ENCODE assay signal across 12 mouse cellular contexts in the genomic region with DNA sequence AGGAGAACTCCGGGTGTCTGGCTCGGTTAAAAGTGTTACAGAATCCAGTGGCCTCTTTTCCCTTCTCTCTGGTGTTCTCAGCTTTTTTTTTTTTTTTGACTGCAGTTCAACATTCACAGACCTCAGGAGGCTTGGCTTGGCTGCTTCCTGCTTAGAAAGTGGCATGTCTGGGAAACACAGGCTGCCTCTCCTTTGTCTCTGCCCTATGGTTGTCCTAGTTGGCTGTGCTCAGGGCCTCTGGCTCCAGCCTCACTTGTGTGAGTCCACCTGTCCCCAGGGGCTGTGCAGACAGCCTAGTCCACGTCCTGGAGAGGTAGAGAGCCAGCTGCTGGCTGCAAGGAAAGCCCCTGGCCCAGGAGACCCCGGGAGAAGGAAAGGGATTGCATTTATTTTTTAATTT.
DNase-seq lines count a peak whose midpoint lies in the region; ATAC-seq and TF ChIP-seq lines count a peak whose summit lies in the region.
"Had no signal": no experiment of that assay in that cellular context is flagged by ENCODE, and none has a peak within 500 bp of the region (broad histone marks: within the 10 kb centered on the region; RNA-seq: fewer than 3 reads in every experiment).

No protein-coding gene starts in this region.

- 0 out of 2 replicates have a peak overlapping the region, but pooled peaks have one; percentile 49 for H3K27ac ChIP-seq in hindbrain, embryonic 13.5 days
- H3K27ac ChIP-seq in hindbrain, embryonic 10.5 days: no peak overlapping the region
- peak overlapping the region; percentile 43 for H3K27ac ChIP-seq in midbrain, embryonic 16.5 days (ENCODE audit: low read length)
- no peak overlapping the region for H3K27ac ChIP-seq in midbrain, embryonic 10.5 days (replicated peaks)
- H3K27ac ChIP-seq in heart, embryonic 10.5 days: no peak overlapping the region

- DNase-seq in hindbrain, embryonic 10.5 days (ENCODE audit: low spot score): no peak
- DNase-seq in midbrain, embryonic 10.5 days (ENCODE audit: low spot score): no peak
- DNase-seq in brain, embryonic 14.5 days (ENCODE audit: low read depth): peak; percentile 51
- DNase-seq in gastrocnemius, postnatal 10 days: peak; percentile 7
- no peak for DNase-seq in embryo, embryonic 10 days (ENCODE audit: low spot score)
- DNase-seq in heart, embryonic 10.5 days (ENCODE audit: low spot score): no peak
- DNase-seq: lung, adult 18-20 months; right cerebral cortex, postnatal 14 days; thymus, adult 18-20 months had no signal

- H3K4me1 ChIP-seq in hindbrain, embryonic 13.5 days (replicated peaks): peaks cover 14% of the 10 kb centered on the region
- H3K4me1 ChIP-seq in hindbrain, embryonic 10.5 days (replicated peaks): no peaks in the 10 kb centered on the region
- H3K4me1 ChIP-seq in midbrain, embryonic 16.5 days (ENCODE audit: control insufficient read depth, insufficient read depth, low read length): peaks cover 4% of the 10 kb centered on the region
- no peaks in the 10 kb centered on the region for H3K4me1 ChIP-seq in midbrain, embryonic 10.5 days
- no peaks in the 10 kb centered on the region for H3K4me1 ChIP-seq in heart, embryonic 10.5 days

- no peaks in the 10 kb centered on the region for H3K9me3 ChIP-seq in hindbrain, embryonic 13.5 days
- H3K9me3 ChIP-seq in hindbrain, embryonic 10.5 days: no peaks in the 10 kb centered on the region
- H3K9me3 ChIP-seq in midbrain, embryonic 16.5 days (replicated peaks; ENCODE audit: control insufficient read depth, low read length, poor library complexity, severe bottlenecking): no peaks in the 10 kb centered on the region
- no peaks in the 10 kb centered on the region for H3K9me3 ChIP-seq in midbrain, embryonic 10.5 days (replicated peaks)
- H3K9me3 ChIP-seq in heart, embryonic 10.5 days: no peaks in the 10 kb centered on the region

- TF ChIP-seq CTCF in brain, embryonic 14.5 days (IDR thresholded peaks at IDR 0.05; ENCODE audit: borderline replicate concordance, extremely low read depth, insufficient read depth, insufficient read length): no peak

- 66% methylated on average over 4 of the region's 4 CpGs for WGBS in hindbrain, embryonic 13.5 days
- 70% methylated on average over 4 of the region's 4 CpGs for WGBS in hindbrain, embryonic 10.5 days
- 61% methylated on average over 4 of the region's 4 CpGs for WGBS in midbrain, embryonic 16.5 days
- 75% methylated on average over 4 of the region's 4 CpGs for WGBS in midbrain, embryonic 10.5 days
- WGBS in heart, embryonic 10.5 days: 69% methylated on average over 4 of the region's 4 CpGs

- H3K4me3 ChIP-seq in hindbrain, embryonic 13.5 days: no peak overlapping the region
- H3K4me3 ChIP-seq in hindbrain, embryonic 10.5 days: no peak overlapping the region
- no peak overlapping the region for H3K4me3 ChIP-seq in midbrain, embryonic 16.5 days (ENCODE audit: low read depth, low read length)
- no peak overlapping the region for H3K4me3 ChIP-seq in midbrain, embryonic 10.5 days
- no peak overlapping the region for H3K4me3 ChIP-seq in heart, embryonic 10.5 days

- no peak for ATAC-seq in hindbrain, embryonic 13.5 days (ENCODE audit: low FRiP score)
- ATAC-seq in midbrain, embryonic 16.5 days: peak; percentile 62; the same call in 1 of the 2 replicates
- ATAC-seq: intestine, postnatal 0 days had no signal

- H3K9ac ChIP-seq in hindbrain, embryonic 13.5 days: no peak overlapping the region
- H3K9ac ChIP-seq in midbrain, embryonic 16.5 days (ENCODE audit: low read depth, low read length): no peak overlapping the region

- H3K27me3 ChIP-seq in hindbrain, embryonic 13.5 days: no peaks in the 10 kb centered on the region
- H3K27me3 ChIP-seq in hindbrain, embryonic 10.5 days (ENCODE audit: insufficient read depth, poor library complexity, severe bottlenecking): no peaks in the 10 kb centered on the region
- H3K27me3 ChIP-seq in midbrain, embryonic 16.5 days (ENCODE audit: control insufficient read depth, insufficient read depth, low read depth, low read length): no peaks in the 10 kb centered on the region
- H3K27me3 ChIP-seq in midbrain, embryonic 10.5 days (ENCODE audit: low read depth, poor library complexity, severe bottlenecking): no peaks in the 10 kb centered on the region
- no peaks in the 10 kb centered on the region for H3K27me3 ChIP-seq in heart, embryonic 10.5 days (ENCODE audit: insufficient read depth, poor library complexity, severe bottlenecking)

- no peaks in the 10 kb centered on the region for H3K36me3 ChIP-seq in hindbrain, embryonic 13.5 days
- H3K36me3 ChIP-seq in hindbrain, embryonic 10.5 days: no peaks in the 10 kb centered on the region
- no peaks in the 10 kb centered on the region for H3K36me3 ChIP-seq in midbrain, embryonic 16.5 days (ENCODE audit: control insufficient read depth, insufficient read depth, low read length)
- H3K36me3 ChIP-seq in midbrain, embryonic 10.5 days: no peaks in the 10 kb centered on the region
- H3K36me3 ChIP-seq in heart, embryonic 10.5 days: no peaks in the 10 kb centered on the region

- TF ChIP-seq POLR2A in brain, embryonic 14.5 days (IDR thresholded peaks at IDR 0.05; ENCODE audit: borderline replicate concordance, extremely low read depth, insufficient read depth, insufficient read length, poor library complexity, severe bottlenecking): no peak

- no peak overlapping the region for H3K4me2 ChIP-seq in hindbrain, embryonic 13.5 days
- no peak overlapping the region for H3K4me2 ChIP-seq in midbrain, embryonic 16.5 days (ENCODE audit: low read length)

Comparison
In these comparisons a context has a peak if more than half of its experiments do, and no peak if none do; other contexts are left out.
1. H3K27ac ChIP-seq: peak in hindbrain, embryonic 13.5 days (single experiment) and midbrain, embryonic 16.5 days (single experiment); none in hindbrain, embryonic 10.5 days (single experiment), midbrain, embryonic 10.5 days (single experiment) and heart, embryonic 10.5 days (single experiment).
2. DNase-seq: peak in brain, embryonic 14.5 days (single experiment) and gastrocnemius, postnatal 10 days (single experiment); none in hindbrain, embryonic 10.5 days (single experiment), midbrain, embryonic 10.5 days (single experiment), embryo, embryonic 10 days (single experiment) and heart, embryonic 10.5 days (single experiment).